Mouse (Mus musculus) ES-Bruce4 (cell line): ENCODE measurements at regions not wholly inside any gene's neighbourhood (a gene's known extent, or its start where the extent isn't known, plus 50 kb on each side); places are given as distances from the start of the nearest gene placed in this dataset.

Experiments used
- H3K27ac ChIP-seq: 2 replicates; pipeline ENCODE4 v1.5.1; 2012; ENCODE audit warnings: low read length, inconsistent platforms; ENCODE audit not compliant: insufficient read depth
- H3K27me3 ChIP-seq: 2 replicates; pipeline ENCODE4 v1.6.1; 2012; ENCODE audit warnings: mild to moderate bottlenecking, low read length, inconsistent platforms; ENCODE audit not compliant: control insufficient read depth, poor library complexity, insufficient read depth, severe bottlenecking
- H3K36me3 ChIP-seq: 2 replicates; pipeline ENCODE4 v1.6.1; 2012; ENCODE audit warnings: inconsistent platforms, mild to moderate bottlenecking, low read length, moderate library complexity; ENCODE audit not compliant: control insufficient read depth, poor library complexity, insufficient read depth, severe bottlenecking
- H3K4me1 ChIP-seq: one replicate; pipeline ENCODE4 v1.8.1; 2011; ENCODE audit warnings: low read length; ENCODE audit not compliant: control insufficient read depth, insufficient read depth
- H3K4me3 ChIP-seq: 2 replicates; pipeline ENCODE4 v1.5.1; 2011; ENCODE audit warnings: low read depth, mild to moderate bottlenecking, low read length
- H3K9ac ChIP-seq: 2 replicates; pipeline ENCODE4 v1.6.1; 2012; ENCODE audit warnings: low read depth, mild to moderate bottlenecking, inconsistent platforms; ENCODE audit not compliant: poor library complexity, severe bottlenecking
- H3K9me3 ChIP-seq: replicated peaks from 2 replicates; pipeline ENCODE4 v1.6.1; 2012; ENCODE audit warnings: mild to moderate bottlenecking, low read length, inconsistent platforms; ENCODE audit not compliant: control insufficient read depth, poor library complexity, insufficient read depth, severe bottlenecking
- CTCF ChIP-seq: IDR thresholded peaks from one replicate; pipeline ENCODE4 v1.8.1; 2011; ENCODE audit warnings: low read depth, low read length
- EP300 ChIP-seq: IDR thresholded peaks from 2 replicates; pipeline ENCODE4 v1.6.1; 2011; ENCODE audit warnings: low read depth, low read length; ENCODE audit not compliant: insufficient read depth
- POLR2A ChIP-seq: IDR thresholded peaks from one replicate; pipeline ENCODE4 v1.8.1; 2011; ENCODE audit warnings: low read length; ENCODE audit not compliant: insufficient read depth

- no peak overlapping the region for H3K4me3 ChIP-seq
- H3K9me3 ChIP-seq, result no peaks in the 10 kb centered on the region
- no peaks in the 10 kb centered on the region for H3K36me3 ChIP-seq
- TF ChIP-seq POLR2A, result no peak
- TF ChIP-seq EP300, result no peak
- TF ChIP-seq CTCF, result no peak
- no peak overlapping the region for H3K9ac ChIP-seq
- no peaks in the 10 kb centered on the region for H3K4me1 ChIP-seq
- H3K27ac ChIP-seq, result no peak overlapping the region
- H3K27me3 ChIP-seq, result no peaks in the 10 kb centered on the region
Measured at GRCm38 (mm10) chr15:36427334-36427733, 580.2 kb downstream of the Zfp706 start.

GRCm38 (mm10) chr15:36425902-36426301 is 581.7 kb downstream of the Zfp706 start:
- Histone ChIP-seq H3K4me3 (no peak overlapping the region), H3K4me1 (no peaks in the 10 kb centered on the region), H3K36me3 (no peaks in the 10 kb centered on the region), H3K27ac (no peak overlapping the region), H3K9me3 (no peaks in the 10 kb centered on the region), H3K27me3 (no peaks in the 10 kb centered on the region), H3K9ac (no peak overlapping the region)
- TF ChIP-seq CTCF, result no peak
- TF ChIP-seq POLR2A, result no peak

GRCm38 (mm10) chr15:36424047-36424446 is 583.5 kb downstream of the Zfp706 start:
- Histone ChIP-seq H3K36me3 (no peaks in the 10 kb centered on the region), H3K27me3 (no peaks in the 10 kb centered on the region), H3K9ac (no peak overlapping the region), H3K4me1 (no peaks in the 10 kb centered on the region), H3K4me3 (no peak overlapping the region), H3K27ac (no peak overlapping the region), H3K9me3 (no peaks in the 10 kb centered on the region)
- no peak for TF ChIP-seq EP300
- no peak for TF ChIP-seq CTCF

GRCm38 (mm10) chr15:36422781-36423180 is 584.8 kb downstream of the Zfp706 start:
- TF ChIP-seq EP300 (no peak), CTCF (no peak), POLR2A (no peak)
- Histone ChIP-seq H3K36me3 (no peaks in the 10 kb centered on the region), H3K9me3 (no peaks in the 10 kb centered on the region), H3K9ac (no peak overlapping the region), H3K27ac (no peak overlapping the region), H3K27me3 (no peaks in the 10 kb centered on the region), H3K4me1 (no peaks in the 10 kb centered on the region), H3K4me3 (no peak overlapping the region)

GRCm38 (mm10) chr15:36419943-36420480 is 587.6 kb downstream of the Zfp706 start:
- no peak overlapping the region for H3K4me3 ChIP-seq
- H3K9ac ChIP-seq, result no peak overlapping the region
- TF ChIP-seq CTCF, result no peak
- no peak for TF ChIP-seq POLR2A
- no peak for TF ChIP-seq EP300
- no peak overlapping the region for H3K27ac ChIP-seq
- no peaks in the 10 kb centered on the region for H3K9me3 ChIP-seq
- H3K4me1 ChIP-seq, result no peaks in the 10 kb centered on the region
- H3K36me3 ChIP-seq, result no peaks in the 10 kb centered on the region
- H3K27me3 ChIP-seq, result no peaks in the 10 kb centered on the region

GRCm38 (mm10) chr15:36417426-36417825 is 590.1 kb downstream of the Zfp706 start:
- Histone ChIP-seq H3K4me1 (no peaks in the 10 kb centered on the region), H3K4me3 (no peak overlapping the region), H3K36me3 (no peaks in the 10 kb centered on the region), H3K27me3 (no peaks in the 10 kb centered on the region), H3K9me3 (no peaks in the 10 kb centered on the region), H3K9ac (no peak overlapping the region), H3K27ac (no peak overlapping the region)
- TF ChIP-seq CTCF (no peak), EP300 (no peak), POLR2A (no peak)
